Mouse (Mus musculus) Muller cell, postnatal 12 days (primary cell): ENCODE data around the gene Ltc4s.

Source experiments
- DNase-seq: peaks from one replicate; pipeline ENCODE4 v3.0.0-alpha.2; 2015; ENCODE audit errors: inconsistent ontology term

Gene Ltc4s

DNA sequence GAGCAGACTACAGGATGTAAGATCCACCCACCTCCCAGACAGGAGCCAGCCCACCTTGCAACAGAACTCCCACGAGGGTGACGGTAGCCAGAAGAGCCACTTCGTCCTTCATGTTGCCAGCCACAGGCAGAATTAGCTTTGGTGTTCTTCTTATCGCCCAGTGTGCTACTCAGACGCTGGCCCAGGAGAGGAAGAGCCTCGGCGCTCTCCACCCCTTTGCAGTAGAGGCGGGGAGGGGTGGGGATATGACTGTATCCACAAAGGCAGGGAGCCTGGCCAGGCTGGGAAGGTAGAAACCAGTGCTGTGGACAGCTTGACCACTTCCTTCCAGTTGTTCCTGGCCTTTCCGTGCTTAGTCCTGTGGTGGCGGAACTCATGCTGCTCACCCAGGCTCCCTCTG, at the start of gene Ltc4s:
Gene Ltc4s, minus strand, starts transcription at position 293 of the 400 bp plus-strand sequence.
- no peak for DNase-seq

DNA sequence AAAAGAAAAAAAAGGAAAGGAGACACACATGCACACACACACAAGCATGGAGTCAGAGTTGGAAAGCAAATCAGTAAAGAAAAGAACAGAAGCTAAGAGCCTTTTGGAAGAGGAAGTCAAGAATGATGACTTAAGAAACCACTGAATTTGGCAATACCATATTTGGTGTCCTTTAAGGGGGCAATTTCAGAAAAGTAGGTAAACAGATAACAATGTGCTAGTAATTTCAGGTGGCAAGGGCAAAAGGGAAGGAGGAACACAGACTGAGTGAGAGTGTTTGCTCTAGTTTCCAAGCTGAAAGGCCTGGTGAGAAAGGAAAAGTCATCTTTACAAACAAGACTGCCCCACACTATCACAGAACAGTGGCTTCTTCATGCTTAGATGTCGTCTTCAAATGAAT, 48.0 kb upstream of the Ltc4s start:
- no peak for DNase-seq

DNA sequence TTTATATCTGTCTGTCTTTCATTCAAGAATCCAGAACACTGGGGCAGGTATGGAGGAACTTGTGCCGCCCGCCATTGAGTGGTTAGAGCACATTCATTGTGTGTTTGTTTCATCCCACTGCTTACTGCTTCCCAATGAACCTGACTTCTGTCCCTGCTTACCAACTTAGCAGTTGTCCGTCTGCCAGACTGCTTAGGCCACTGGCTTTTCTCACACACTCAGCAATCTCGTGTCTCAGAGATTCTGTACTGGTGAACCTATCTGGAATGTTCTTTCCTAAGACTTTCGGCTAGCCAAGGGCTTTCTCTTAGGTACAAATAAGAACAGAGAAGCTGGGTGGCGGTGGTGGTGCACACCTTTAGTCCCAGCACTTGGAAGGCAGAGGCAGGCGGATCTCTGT, 47.3 kb upstream of the Ltc4s start:
- DNase-seq, result no peak

DNA sequence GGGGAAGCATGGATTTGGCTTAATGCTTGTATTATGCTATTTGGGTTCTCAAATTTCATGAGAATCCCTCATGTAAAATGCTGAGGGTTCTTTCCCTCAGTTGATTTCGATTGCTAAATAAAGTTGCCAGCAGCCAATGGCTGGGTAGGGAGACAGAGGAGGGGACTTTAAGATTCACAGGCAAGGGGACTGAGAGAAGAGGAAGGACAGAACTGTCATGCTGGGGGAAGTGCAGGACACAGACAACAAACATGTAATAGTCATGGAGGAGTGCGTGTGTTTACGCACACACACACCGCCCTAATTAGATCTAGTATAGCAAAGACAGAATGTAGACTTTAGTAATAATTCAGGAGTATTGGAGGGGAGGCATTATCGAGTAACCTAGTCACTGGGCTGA, 46.8 kb upstream of the Ltc4s start:
- DNase-seq, result no peak

DNA sequence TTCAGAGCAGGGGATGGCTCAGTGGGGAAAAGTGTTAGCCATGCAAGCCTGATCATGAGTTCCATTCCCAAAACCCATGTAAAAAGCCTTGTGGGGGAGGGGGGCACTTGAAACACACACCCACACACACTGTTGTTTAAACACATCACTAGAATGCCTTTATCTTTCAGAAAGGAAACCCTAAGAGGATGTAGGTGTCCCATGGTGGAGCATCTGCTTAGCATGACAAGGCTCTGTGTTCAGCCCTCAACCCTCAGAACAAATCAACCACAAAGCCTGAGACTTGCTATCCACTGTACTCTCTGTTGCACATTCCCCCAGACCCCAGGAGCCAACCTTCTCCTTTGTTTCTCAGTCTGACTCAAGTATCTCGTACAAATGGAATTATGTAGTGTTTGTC, 41.6 kb upstream of the Ltc4s start:
- peak; percentile 46 for DNase-seq

DNA sequence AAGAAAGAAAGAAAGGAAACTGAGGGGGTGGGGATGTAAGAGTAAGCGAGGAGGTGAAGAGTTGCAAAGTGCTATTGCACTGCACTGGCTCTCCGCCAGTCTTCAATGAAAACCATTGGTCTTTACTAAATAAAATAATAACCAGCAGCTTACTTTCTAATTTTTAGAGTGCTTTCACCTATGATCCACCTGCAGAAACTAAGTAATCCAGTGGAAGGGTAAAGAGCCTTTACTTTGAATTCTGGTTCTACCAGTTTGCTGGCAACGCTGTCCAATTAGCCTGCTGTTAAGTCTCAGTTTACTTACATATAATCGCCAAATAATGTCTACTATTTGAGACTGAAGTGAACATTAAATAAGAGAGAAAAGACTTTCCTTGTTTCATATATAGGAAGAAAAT, 40.6 kb upstream of the Ltc4s start:
- DNase-seq, result no peak

DNA sequence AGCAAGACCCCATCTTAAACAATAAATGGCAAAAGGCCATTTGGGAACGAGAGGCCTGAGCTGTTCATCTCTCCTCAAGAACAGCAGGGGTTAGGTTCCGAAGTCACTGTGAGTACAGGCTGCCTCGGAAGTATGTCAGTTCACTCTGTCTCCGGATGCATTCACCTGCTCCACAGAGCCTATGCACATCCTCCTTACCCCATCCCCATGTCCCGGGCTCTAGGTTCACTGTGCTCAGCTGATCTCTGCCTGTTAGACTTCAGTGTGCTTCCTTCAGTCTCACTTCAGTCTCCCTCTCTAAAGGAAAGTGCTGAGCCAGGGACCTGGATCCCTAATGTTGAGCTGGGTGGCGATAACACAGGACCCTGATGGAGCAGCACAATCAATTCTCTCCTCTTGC, 39.3 kb upstream of the Ltc4s start:
- no peak for DNase-seq

DNA sequence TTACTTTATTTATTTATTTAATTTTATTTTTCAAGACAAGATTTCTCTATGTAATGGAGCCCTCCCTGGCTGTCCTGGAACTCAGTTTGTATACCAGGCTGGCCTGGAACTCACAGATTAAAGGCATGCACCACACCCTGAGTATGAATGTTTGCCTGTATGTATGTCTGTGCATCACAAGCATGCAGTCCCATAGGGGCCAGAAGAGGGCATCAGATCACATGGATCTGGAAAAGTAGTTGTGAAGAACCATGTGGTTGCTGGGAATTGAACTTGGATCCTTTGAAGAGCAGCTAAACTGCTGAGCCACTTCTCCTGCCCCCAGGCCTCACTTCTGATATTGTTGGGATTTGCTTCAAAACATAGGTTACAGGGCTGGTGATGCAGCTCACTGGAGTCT, 38.6 kb upstream of the Ltc4s start:
- no peak for DNase-seq

DNA sequence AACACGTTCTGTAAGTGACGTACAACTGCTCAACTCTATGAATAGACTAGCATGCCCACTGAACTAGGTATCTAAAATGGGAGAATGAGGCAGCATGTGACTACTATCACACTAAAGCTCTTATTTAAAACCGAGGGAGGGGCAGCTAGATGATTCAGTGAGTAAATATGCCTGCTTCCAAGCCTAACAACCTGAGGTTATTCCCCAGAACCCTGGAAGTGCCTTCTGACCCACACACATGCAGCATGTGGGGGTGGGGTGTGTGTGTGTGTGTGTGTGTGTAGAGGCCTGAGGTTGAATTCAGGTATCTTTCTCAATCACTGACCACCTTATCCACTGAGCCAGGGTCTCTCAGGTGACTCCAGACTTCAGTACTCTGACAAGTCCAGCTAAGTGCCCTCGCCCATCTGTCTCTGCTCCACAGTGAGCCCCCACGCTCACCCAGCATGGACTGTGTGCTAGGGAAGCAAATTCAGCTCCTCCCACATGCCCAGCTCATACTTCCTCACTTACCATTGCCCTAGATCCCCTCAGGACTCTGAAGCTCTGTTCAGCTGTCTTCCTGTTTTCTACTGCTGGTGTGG, 37.2 kb upstream of the Ltc4s start:
- peak; percentile 14 for DNase-seq

DNA sequence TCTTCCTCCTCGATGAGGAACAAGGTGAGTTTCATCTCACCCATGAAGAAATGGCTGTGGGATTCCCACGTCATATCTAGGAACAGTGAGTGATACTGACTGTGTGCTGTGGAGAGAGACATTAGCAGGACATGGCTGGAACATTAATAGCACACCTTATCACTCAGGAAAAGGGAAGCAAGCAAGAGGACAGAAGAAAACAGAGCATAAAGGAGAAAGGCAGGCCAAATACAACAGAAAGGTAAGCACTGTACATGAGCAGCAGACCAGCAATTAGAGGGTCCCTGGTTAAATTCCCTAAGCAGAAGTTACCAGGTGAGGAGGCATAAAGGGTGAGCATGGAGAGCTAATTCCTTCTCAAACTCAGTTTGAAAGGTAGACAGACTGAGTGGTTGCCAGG, 36.7 kb upstream of the Ltc4s start:
- no peak for DNase-seq

DNA sequence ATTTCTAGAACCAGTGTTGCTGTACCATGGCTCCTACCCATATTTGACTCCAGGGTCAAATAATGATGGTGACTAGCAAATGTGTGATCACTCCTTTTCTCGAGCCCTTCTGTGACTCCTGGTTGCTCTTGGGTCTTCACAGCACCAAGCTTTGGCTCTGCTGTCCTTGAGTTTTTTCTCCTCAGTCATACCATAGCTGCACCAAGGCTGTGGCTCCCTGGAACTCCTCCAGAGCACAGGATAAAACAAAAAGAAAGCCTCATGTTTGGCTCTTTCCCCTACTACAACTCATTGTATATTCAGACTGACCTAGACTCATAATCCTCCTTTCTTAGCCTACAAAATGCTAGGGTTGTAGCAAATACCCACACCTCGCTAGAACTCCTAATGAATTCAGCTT, 34.4 kb upstream of the Ltc4s start:
- DNase-seq, result no peak

DNA sequence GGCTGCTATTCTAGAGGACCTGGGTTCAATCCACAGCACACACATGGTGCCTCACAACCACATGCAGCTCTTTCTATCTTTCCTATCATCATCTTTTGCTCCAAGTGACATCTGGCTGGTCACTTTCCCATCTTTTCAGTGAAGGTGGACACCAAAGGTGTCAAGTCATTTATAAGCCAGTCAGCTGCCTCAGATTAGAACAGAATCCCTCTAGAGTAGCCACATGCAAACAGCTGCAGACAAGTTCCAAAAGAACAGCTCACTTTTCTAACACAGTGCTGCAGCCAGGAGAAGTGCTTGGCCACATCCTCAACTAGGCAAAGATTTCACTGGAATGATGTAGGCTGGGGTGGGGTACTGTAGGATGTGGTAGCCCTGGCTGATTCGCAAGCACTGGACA, 31.5 kb upstream of the Ltc4s start:
- DNase-seq, result no peak

DNA sequence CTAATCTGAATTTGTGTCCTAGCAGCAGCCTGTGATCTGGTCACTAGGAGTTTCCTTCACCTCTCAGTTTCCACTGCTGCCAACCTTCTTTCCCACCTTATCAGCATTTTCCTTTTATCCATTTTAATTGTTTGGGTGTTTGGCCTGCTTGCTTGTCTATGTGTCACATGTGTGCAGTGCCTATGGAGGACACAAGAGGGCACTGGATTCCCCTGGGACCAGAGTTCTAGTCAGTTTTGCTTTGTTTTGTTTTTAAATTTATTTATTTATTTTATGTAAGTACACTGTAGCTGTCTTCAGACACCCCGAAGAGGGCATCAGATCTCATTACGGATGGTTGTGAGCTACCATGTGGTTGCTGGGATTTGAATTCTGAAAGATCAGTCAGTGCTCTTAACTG, 30.7 kb upstream of the Ltc4s start:
- DNase-seq, result no peak

DNA sequence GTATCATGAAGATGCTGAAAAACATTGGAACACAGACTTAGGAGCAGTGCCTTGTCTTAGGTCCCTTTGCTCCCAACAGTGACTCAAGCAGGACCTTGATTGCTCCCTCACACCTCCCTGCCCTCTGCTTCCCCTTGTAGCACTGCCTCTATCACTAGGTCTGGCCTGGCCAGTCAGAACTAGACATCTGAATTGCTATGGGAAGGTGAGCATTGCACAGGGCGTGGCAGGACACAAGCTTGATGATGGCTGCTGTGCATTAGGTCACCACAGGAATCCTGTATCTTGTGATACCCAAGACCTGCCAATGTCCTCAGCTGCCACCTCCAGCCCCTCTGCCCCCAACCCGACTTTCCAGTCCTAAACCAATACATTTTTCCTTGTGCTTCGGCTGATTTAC, 28.6 kb upstream of the Ltc4s start:
- DNase-seq, result no peak

DNA sequence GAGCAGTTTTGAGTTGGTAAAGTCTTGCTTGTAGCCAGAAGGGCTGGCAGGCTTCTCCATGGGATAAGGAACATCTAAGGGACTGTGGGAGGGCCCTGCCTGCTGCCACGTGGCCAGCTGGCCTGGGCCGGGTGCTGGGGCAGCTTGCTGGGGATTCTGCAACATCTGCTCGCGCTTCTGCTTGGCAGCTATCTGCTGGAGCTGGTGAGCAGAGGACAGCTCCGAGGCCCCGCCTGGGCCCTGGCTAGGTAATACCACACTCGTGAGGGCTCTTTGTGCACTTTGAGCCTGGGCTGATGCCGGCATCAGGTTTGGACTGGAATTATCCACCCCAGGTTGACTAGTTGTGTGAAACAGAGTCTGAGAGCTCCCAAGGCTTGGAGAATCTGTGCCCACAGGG, 27.5 kb upstream of the Ltc4s start:
- DNase-seq, result no peak

DNA sequence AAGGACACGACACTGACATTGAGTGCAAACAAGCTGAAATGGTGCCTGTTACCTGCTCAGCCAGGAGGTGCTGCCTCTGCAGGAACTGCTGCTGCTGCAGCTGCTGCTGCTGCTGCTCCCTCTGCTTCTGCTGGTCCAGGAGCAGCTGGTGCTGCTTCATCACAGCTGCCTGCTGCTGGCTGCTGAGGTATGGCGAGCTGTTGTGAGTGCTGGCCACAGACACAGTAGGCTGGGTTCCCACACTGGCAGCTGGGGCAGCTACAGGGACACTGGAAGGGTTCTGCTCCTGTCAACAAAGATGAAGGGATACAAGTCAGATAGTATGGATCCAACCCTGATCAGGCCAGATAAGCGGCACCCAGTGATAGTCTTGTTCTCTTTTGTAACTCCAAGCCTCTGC, 24.8 kb upstream of the Ltc4s start:
- no peak for DNase-seq

DNA sequence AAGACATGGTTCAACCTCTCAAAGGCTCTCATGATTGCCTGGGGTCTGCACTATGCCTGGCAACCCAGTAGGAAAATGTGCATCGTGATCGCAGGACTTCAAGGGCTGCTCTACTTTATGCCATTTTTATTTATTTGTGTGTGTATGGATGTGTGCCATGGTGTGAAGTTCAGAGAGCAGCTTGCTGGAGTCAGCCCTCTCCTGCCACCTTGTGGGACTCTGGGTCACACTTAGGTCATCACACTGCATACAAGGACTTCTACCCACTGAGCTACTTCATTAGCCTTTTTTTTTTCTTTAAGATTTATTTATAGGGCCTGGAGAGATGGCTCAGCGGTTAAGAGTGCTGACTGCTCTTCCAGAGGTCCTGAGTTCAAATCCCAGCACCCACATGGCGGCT, 23.6 kb upstream of the Ltc4s start:
- no peak for DNase-seq

DNA sequence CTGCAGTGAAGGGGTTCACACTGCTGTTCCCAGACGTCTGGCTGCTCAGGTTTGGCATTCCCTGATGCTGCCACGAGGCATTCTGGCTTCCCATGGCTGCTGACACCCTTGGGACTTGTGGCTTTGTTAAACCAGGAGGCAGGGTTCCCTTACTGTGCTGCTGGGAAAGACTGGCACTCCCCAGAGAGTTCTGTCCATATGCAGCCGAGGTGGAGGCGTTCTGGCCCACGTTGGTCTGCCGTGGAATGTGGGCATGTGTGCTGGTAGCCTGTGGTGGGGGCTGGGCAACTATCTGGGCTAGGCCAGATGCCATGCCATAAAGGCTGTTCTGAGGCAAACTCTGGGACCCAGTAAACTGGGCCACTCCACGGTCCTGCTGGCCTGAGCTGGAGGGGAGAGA, 19.9 kb upstream of the Ltc4s start:
- no peak for DNase-seq

DNA sequence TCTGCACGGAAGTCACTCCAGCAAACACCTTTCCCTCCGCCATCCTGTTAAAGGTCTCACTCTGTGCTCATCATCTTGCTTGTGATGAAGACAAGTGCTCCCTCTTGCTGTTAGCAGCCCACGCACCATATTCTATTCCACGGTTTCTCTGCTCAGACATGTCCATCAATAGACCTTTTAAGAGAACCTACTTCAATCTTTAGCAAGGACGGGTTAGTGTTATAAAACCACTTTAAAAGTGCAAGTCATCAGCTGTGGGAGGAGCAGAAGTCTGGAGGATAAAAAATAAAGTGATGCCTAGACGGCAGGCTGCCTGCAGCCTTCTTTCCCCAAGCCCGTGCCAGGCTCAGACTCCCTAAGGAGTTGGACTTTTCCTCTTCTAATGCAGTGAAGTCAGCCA, 18.2 kb upstream of the Ltc4s start:
- DNase-seq, result no peak

DNA sequence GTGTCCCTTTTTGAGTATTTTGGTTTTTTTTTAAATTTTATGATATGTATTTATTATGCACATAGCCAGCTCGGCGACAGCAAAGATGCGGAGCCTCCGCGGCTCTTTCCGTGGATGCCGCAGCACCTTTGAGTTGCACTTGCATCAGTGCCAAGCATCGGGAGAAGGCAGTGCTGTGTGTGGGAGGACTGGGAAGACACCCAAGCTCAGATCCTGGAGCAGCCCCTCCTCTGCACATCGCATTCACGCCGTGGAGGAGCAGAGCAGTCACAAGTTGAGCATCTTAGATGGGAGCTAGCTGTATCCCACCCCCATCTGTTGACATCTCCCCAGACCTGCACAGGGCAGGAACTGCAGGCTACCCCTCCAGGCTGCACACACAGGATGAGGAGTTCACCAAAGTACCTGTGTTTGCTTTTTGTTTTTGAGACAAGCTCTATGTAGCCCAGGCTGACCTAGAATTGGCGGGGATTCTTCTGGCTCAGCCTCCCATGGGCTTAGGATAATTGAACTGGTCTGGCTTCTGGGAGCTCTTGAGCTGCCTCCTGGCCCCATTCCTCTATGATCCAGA, 15.7 kb upstream of the Ltc4s start:
- DNase-seq, result peak; percentile 35

DNA sequence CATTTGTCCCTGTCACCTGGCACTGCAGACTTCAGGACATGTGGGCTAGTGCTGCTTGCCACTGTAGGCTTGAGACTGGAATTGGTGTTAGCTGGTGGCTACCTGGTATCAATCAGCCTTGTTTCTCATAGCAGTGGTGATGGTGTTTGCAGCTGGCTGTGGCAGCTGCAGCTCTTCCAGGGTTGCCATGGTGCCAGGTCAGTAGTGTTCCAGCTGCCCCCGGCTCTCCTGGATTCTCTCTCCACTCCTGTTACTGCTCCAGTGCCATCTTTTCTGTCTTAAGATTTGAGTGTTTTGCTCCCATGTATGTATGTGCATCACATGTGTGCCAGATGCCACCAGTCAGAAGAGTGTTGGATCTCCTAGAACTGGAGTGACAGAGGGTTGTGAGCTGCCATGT, 15.0 kb upstream of the Ltc4s start:
- DNase-seq, result no peak

DNA sequence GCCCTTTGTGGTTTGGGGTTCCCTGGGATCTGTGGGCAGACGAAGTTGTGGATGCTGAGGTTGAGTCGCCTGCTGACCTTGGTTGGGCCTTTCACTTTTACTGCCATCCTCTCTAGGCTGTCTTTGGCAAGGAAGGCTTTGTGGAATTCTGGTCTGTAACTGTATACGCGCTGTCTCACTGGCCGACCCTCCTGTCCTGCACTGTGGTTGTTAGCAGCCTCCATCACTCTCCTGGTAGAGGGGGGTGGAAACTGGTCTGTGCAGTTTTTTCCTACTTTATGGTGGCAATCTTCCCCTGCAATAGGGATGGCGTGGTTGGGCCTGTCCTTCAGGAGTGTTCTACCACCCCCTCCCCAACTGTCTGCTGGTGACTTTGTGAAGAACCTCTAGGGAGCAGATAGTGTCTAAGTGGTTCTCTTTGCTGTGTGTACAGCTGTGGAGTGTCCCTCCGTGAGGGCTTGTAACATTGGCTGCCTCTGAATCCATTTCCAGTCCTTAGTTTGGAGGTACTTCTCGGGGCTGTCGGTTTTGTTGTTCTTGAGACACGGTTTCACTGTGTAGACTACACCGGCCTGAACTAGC, 14.4 kb upstream of the Ltc4s start:
- no peak for DNase-seq

DNA sequence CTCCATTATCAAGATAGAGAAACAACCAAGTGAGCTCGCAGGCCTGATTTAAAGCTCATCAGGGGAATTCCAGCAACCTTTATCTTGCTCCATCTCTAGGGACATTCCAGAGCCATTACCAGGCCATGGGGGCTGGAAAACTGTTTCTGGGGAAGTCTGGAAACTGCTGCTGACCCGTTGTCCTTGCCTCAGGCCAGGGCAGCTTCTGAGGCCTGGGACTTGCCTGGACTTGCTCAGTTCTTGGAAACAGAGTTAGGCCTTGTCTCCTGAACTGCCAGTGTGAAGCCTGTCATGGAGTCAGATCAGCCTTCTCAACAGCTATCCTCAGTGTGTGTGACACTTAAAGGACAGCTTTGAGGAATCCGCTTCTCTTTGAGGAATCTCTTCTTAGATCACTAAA, 13.8 kb upstream of the Ltc4s start:
- peak; percentile 87 for DNase-seq
